Mouse (Mus musculus) kidney, embryonic 14.5 days (tissue): ENCODE results near the gene Slc39a13. TPM values are rescaled to one million over a fixed set of nuclear protein-coding genes. Genes with fewer than 3 reads are reported as not detected.
"Not testable (repeated sequence)": the region's sequence is repeated elsewhere in the genome, so short reads cannot be mapped to it uniquely, and the experiment has no call there.

ENCODE experiments used
- ATAC-seq: fragments of 200-750 bp; cut with Nextera tagmentation; 2 replicates; pipeline ENCODE4 v1.8.0; 2017; ENCODE audit warnings: moderate number of reproducible peaks, mild to moderate bottlenecking, moderate TSS enrichment, moderate library complexity; ENCODE audit not compliant: low FRiP score, low TSS enrichment
- H3K27ac ChIP-seq: fragments of 300-500 bp; sonication (generic); 2 replicates; pipeline ENCODE4 v1.5.1; 2014; ENCODE audit warnings: low read depth, mild to moderate bottlenecking, low read length, moderate library complexity, mixed read lengths
- H3K27me3 ChIP-seq: fragments of 300-500 bp; sonication (generic); 2 replicates; pipeline ENCODE4 v1.6.1; 2014; ENCODE audit warnings: mild to moderate bottlenecking, low read length; ENCODE audit not compliant: control insufficient read depth, insufficient read depth
- H3K36me3 ChIP-seq: fragments of 300-500 bp; sonication (generic); 2 replicates; pipeline ENCODE4 v1.6.1; 2014; ENCODE audit warnings: low read length, mixed read lengths; ENCODE audit not compliant: control insufficient read depth, insufficient read depth
- H3K4me1 ChIP-seq: fragments of 300-500 bp; sonication (generic); 2 replicates; pipeline ENCODE4 v1.6.1; 2014; ENCODE audit warnings: low read length, mixed read lengths; ENCODE audit not compliant: control insufficient read depth, insufficient read depth
- H3K4me2 ChIP-seq: fragments of 300-500 bp; sonication (generic); replicated peaks from 2 replicates; pipeline ENCODE4 v1.6.1; 2014; ENCODE audit warnings: low read depth, mild to moderate bottlenecking, low read length
- H3K4me3 ChIP-seq: fragments of 300-500 bp; sonication (generic); 2 replicates; pipeline ENCODE4 v1.5.1; 2014; ENCODE audit warnings: mild to moderate bottlenecking, low read length
- H3K9ac ChIP-seq: fragments of 300-500 bp; sonication (generic); 2 replicates; pipeline ENCODE4 v1.6.1; 2014; ENCODE audit warnings: low read depth, mild to moderate bottlenecking, low read length, moderate library complexity
- H3K9me3 ChIP-seq: fragments of 300-500 bp; sonication (generic); 2 replicates; pipeline ENCODE4 v1.6.1; 2016; ENCODE audit warnings: low read length; ENCODE audit not compliant: control insufficient read depth
- WGBS: fragments of 180-500 bp; shearing (Covaris S2); extraction: QIAGEN DNeasy Blood & Tissue Kit; methylation state at CpG from one replicate; pipeline ENCODE4 v1.1.7; 2014; 5-methylcytosine and 5-hydroxymethylcytosine counted together
- polyA plus RNA-seq: library from polyadenylated mRNA; unstranded; fragments of >200 nt; fragmentation: Nextera tagmentation; extraction: Ambion mirVana; gene quantifications from 2 replicates; pipeline ENCODE4 v1.2.1, GENCODE M21; 2014

Gene Slc39a13
- polyA plus RNA-seq, 1 experiment from 2014 or later: 31.1 TPM

DNA sequence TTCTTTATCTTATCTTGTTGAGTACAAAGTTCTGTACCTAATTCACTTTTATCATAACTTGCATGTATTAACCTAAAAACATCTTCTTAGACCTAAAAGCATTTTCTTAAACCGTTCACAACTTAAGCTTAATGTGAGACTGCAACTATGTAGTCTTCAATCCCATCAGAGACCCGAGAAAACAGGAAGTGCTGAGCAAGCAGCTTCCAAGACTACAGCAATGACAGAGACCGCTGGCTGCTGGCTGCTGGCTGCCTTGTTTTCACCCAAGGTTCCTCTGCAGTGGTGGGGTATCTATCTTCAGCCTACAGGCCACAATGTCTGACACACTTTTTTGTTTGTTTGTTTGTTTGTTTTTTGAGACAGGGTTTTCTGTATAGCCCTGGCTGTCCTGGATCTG is 18.3 kb downstream of the Slc39a13 start:
- Histone ChIP-seq H3K4me1 (peaks cover 7% of the 10 kb centered on the region; the same call in 1 of the 2 replicates), H3K4me3 (no peak overlapping the region), H3K9ac (no peak overlapping the region), H3K27me3 (no peaks in the 10 kb centered on the region), H3K9me3 (no peaks in the 10 kb centered on the region), H3K4me2 (no peak overlapping the region), H3K27ac (no peak overlapping the region), H3K36me3 (peaks cover 16% of the 10 kb centered on the region)
- ATAC-seq: no peak
- WGBS: 75% methylated on average over 3 of the region's 3 CpGs

DNA sequence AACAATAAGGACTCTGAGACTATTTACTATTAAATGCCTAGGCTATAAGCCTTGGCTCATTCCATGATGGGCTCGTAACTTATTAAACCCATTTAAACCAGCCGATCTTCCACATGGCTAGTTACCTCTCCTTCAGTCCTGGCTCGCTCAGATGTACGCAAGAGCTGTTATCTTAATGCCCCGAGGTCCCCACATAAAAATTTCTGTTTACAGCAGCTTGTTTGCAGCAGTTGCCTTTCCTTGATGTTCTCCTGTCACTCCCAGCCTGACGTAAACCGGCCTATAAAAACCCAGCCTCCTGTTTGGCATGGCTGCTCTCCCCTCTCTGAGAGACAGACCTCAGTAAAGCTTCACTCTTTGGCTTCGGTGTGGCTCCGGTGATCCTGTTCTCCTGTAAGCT is 22.9 kb downstream of the Slc39a13 start:
- 61% methylated on average over 9 of the region's 9 CpGs for whole genome bisulfite sequencing
- peak; percentile 39; the same call in 1 of the 2 replicates for ATAC-seq
- Histone ChIP-seq H3K36me3 (no peaks in the 10 kb centered on the region), H3K9ac (no peak overlapping the region), H3K9me3 (no peaks in the 10 kb centered on the region), H3K4me2 (0 out of 2 replicates have a peak overlapping the region, but pooled peaks have one; percentile 9), H3K27ac (peak overlapping the region; percentile 44; the same call in 1 of the 2 replicates), H3K4me3 (no peak overlapping the region), H3K27me3 (no peaks in the 10 kb centered on the region), H3K4me1 (no peaks in the 10 kb centered on the region)

GRCm38 (mm10) chr2:91045805-91046204 is 24.4 kb downstream of the Slc39a13 start:
- H3K9me3 ChIP-seq, H3K4me3 ChIP-seq, ATAC-seq, H3K4me2 ChIP-seq, H3K9ac ChIP-seq, H3K27ac ChIP-seq, H3K4me1 ChIP-seq, H3K36me3 ChIP-seq, H3K27me3 ChIP-seq: not testable (repeated sequence)
- WGBS: 96% methylated on average over 1 of the region's 1 CpGs

- Histone ChIP-seq H3K9ac (no peak overlapping the region), H3K27ac (no peak overlapping the region), H3K36me3 (no peaks in the 10 kb centered on the region), H3K4me3 (no peak overlapping the region), H3K4me2 (no peak overlapping the region), H3K27me3 (no peaks in the 10 kb centered on the region), H3K4me1 (no peaks in the 10 kb centered on the region), H3K9me3 (no peaks in the 10 kb centered on the region)
- WGBS: 77% methylated on average over 13 of the region's 13 CpGs
- no peak for ATAC-seq
Observed at GRCm38 (mm10) chr2:91044727-91045126, 25.5 kb downstream of the Slc39a13 start.

GRCm38 (mm10) chr2:91042651-91043398 is 27.4 kb downstream of the Slc39a13 start:
- 63% methylated on average over 21 of the region's 21 CpGs for WGBS
- Histone ChIP-seq H3K4me3 (no peak overlapping the region), H3K9me3 (no peaks in the 10 kb centered on the region), H3K27ac (no peak overlapping the region), H3K4me2 (no peak overlapping the region), H3K27me3 (no peaks in the 10 kb centered on the region), H3K9ac (no peak overlapping the region), H3K36me3 (no peaks in the 10 kb centered on the region), H3K4me1 (no peaks in the 10 kb centered on the region)
- peak; percentile 17; the same call in 1 of the 2 replicates for ATAC-seq

DNA sequence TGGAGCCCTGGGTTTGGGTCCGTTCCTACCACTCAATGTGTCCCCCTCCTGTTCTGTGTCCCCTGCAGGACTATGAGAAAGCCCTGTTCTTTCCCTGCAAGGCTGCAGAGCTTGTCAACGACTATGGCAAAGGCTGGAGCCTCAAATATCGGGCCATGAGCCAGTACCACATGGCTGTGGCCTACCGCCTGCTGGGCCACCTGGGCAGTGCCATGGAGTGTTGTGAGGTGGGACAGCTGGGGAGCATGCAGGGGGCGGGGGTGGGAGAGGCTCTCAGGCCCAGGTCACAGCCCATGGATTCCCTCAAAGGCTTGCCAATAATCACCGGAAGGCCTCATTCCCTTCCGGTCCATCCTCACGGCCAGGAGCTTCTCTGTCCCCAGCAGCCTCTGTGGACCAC is 28.4 kb downstream of the Slc39a13 start:
- H3K4me2 ChIP-seq: no peak overlapping the region
- no peaks in the 10 kb centered on the region for H3K9me3 ChIP-seq
- H3K27ac ChIP-seq: no peak overlapping the region
- H3K9ac ChIP-seq: no peak overlapping the region
- H3K36me3 ChIP-seq: no peaks in the 10 kb centered on the region
- no peak for ATAC-seq
- no peaks in the 10 kb centered on the region for H3K27me3 ChIP-seq
- WGBS: 76% methylated on average over 8 of the region's 8 CpGs
- H3K4me1 ChIP-seq: no peaks in the 10 kb centered on the region
- no peak overlapping the region for H3K4me3 ChIP-seq

GRCm38 (mm10) chr2:91035385-91035784 is 34.8 kb downstream of the Slc39a13 start, which contains the start of gene Rapsn:
Gene Rapsn, plus strand, starts transcription at chr2:91035620.
- no peak within 1 kb of the TSS for H3K9ac ChIP-seq
- no peaks in the 10 kb centered on the region for H3K4me1 ChIP-seq
- H3K4me3 ChIP-seq: no peak within 1 kb of the TSS
- H3K36me3 ChIP-seq: no peaks in the 10 kb centered on the region
- H3K27ac ChIP-seq: no peak within 1 kb of the TSS
- H3K9me3 ChIP-seq: no peaks in the 10 kb centered on the region
- H3K27me3 ChIP-seq: no peaks in the 10 kb centered on the region
- no peak for ATAC-seq
- 66% methylated on average over 9 of the region's 9 CpGs for WGBS
- H3K4me2 ChIP-seq: no peak within 1 kb of the TSS

DNA sequence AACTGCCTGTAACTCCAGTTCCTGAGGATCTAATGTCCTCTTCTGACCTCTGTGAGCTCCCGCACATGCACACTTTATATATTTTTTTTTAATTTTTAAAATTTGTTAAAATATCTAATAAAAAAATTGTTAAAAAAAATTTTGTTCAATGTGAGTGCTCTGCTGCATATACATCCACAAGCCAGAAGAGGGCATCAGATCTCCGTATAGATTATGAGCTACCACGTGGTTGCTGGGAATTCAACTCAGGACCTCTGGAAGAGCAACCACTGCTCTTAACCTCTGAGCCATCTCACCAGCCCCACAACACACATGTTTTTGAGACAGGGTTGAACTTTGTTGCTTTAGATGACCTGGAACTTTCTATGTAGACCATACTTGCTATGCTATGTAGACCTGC is 37.2 kb downstream of the Slc39a13 start:
- Histone ChIP-seq H3K36me3 (no peaks in the 10 kb centered on the region), H3K9ac (no peak overlapping the region), H3K9me3 (no peaks in the 10 kb centered on the region), H3K4me1 (no peaks in the 10 kb centered on the region), H3K4me2 (no peak overlapping the region), H3K27me3 (no peaks in the 10 kb centered on the region), H3K4me3 (no peak overlapping the region), H3K27ac (no peak overlapping the region)
- 20% methylated on average over 3 of the region's 3 CpGs for WGBS
- ATAC-seq: no peak

- Histone ChIP-seq H3K27me3 (no peaks in the 10 kb centered on the region), H3K4me3 (no peak overlapping the region), H3K9me3 (no peaks in the 10 kb centered on the region), H3K4me2 (no peak overlapping the region), H3K9ac (no peak overlapping the region), H3K4me1 (no peaks in the 10 kb centered on the region), H3K27ac (no peak overlapping the region), H3K36me3 (no peaks in the 10 kb centered on the region)
- 86% methylated on average over 4 of the region's 4 CpGs for WGBS
- ATAC-seq: no peak
Observed at GRCm38 (mm10) chr2:91031216-91031615, 39.0 kb downstream of the Slc39a13 start.
